Mouse (Mus musculus): ENCODE measurements around the gene Clasrp.

Clasrp gene

GRCm38 (mm10) chr7:19561765-19562642 lies 42.3 kb downstream of the Clasrp start:
- peak; percentile 96 to 97 for DNase-seq

DNA sequence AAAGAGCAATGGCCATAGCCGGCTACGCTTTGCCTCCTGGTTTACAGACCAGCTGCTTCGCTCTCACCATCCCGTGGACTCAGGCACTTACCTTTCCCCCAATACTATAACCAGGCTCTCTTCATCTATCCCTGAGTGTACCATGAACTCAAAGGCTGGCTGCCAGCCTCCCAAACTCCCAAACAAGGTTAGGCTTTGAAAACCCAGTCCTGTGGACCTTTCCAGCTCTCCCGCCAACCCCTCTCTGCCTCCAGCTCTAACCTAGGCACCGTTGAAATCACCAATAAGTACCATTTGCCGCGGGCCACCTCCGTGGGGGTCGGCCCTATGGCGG lies 42.9 kb downstream of the Clasrp start:
- DNase-seq = no peak

DNA sequence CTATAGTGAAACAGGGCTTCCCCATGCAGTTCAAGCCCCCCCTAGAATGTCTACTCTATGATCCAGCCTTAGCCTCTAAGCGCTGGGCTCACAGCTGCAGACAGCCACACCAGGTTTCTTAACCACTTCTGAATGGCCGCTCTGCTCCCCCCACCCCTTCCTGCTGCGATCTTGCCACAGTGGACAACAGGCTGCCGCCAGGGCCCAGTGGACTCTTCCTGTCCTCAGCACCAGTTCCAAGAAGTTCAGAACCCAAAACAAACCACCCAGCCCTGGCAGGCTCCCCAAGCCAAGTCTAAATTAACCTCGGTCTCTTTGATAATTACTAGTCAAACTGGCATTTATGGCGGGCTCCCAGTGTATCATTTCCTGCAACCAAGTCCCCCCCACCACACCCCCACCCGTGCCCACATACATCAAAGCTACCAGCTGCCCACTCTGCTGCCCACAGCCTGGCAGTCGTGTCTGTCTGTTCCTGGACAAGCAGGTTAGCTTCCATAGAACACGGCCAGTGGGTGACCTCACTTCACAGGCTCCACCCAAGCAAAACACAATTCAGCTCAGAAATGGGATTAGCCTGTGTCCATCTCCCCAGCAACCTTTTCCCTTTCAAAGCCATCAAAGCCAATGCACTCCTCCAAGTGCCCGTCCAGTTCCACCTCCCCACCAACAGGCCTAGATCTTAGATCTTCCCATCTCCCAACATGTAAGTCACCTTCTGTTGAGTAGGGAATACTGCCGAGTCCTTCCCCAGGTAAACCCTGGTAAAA lies 43.6 kb downstream of the Clasrp start:
- DNase-seq = peak; percentile 33 to 51

DNA sequence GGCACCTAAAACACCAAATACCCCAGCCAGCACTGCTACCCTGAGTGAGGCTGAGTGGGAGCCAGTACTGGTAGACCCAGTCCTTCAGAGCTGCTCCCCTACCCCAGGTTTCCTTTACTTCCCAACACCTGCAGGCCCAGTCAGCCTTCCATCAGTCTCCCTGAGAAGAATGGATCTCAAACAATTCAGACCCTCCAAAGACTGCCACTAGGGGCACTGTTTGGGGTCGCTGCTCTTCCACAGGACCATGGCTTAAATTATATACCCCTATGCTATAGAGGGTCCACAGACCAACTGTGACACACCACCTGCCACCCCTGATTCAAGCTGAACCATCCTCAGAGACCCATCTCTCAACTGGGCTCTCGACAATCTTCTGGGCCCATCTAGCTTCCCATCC lies 45.3 kb downstream of the Clasrp start:
- DNase-seq = peak; percentile 33 to 53

DNA sequence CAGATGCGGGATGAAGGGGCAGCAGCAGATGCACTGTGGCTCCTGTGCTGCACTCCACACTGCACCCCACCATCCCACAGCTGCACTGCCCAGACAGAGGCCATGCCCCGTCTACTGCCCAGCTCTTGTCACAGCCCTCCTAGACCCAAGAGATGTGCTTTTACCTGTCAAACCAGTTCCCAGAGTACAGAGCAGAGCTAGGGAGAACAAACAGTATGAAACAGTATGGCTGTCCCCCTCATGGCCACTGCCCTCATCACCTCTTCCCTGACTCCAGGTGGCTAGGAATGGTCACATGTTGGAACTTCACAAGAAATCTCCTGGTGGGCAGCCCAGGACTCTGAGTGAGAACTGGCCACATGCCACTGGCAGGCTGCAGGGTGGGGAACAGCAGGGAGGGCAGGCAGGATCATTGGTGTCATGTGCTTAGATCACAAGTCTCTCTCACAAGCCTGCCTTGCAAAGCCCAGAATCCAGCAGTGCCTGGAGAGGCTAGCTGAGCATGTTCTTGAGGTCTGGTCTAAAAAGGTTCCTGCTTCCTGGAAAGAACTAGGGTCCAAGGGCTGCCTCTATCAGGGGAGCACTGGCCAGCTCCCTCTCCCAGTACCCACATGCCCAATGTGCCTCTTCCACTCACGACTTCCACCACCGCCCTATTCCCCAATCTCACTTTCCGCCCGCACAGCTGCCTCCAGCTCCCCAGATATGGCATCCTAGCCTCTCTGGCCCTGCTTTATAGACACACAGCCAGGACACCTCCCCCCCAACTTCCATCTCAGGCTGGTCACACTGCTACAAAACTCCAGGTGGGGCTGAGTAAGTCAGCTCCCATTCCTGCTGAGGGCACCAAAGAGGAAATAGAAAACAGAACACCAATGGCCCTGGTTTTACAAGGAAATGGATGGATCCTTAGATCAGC lies 46.0 kb downstream of the Clasrp start:
- DNase-seq = no peak

DNA sequence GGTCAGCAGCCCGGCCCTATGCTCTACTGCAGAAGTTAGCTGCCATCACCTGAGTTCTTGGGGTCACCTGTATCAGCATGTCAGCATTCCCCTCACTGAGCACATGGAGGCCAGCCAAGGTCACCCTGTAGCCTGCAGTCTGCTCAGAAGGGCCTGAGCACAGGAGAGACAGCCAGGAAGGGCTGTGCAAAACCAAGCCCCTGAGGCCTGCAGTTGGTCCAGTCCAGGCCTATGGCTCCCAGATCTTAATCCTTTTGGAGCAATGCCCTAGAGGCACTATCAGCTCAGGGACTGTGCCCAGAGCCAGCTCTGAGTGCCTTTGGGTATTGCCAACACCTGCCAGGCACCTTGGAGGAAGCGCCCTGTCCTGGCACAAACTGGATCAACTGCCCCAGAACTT lies 47.2 kb downstream of the Clasrp start:
- no peak for DNase-seq

GRCm38 (mm10) chr7:19554168-19554567 lies 50.1 kb downstream of the Clasrp start:
- DNase-seq = no peak

- no peak for DNase-seq
These were observed 51.8 kb downstream of the Clasrp start for GRCm38 (mm10) chr7:19552443-19552842.

GRCm38 (mm10) chr7:19551634-19552033 lies 52.7 kb downstream of the Clasrp start:
- DNase-seq = no peak

DNA sequence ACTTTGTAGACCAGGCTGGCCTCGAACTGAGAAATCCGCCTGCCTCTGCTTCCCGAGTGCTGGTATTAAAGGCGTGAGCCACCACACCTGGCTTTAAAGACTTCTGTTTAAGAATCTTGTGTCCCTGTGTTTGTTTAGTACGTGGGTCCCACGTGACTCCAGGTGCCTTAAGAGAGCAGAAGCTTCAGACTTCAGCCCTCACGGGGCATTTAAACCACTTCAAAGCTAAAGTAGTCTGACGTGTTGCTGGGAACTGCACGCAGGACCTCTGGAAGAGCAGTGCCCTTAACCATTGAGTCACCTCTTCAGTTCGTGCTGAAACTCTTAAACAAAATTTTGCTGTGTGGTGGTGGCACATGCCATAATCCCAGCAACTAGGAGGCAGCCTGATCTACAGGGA lies 54.9 kb downstream of the Clasrp start:
- DNase-seq = no peak

- DNase-seq = no peak
These were observed 56.8 kb downstream of the Clasrp start for GRCm38 (mm10) chr7:19547344-19547969.

DNA sequence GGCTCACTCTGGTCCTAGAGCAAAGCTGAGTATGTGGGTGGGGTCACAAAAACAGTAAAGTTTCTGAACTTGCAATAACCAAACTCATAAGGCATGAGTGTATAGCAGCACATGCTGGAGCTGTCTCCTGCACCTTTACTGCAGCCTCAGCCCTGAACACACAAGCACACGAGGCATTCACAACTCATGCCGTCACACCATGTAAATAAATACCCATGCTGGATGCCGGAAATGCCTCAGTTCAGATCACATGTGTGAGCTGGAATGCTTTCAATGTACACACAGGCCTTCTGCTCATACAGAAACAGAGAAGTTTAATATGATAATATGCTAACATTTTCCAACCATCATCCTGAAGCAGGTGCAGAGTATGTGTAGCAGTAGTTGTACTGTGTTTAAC lies 58.3 kb downstream of the Clasrp start:
- DNase-seq = no peak

- peak; percentile 46 to 60 for DNase-seq
These were observed 60.7 kb downstream of the Clasrp start for GRCm38 (mm10) chr7:19543584-19543983.

GRCm38 (mm10) chr7:19542155-19542691 lies 62.1 kb downstream of the Clasrp start:
- no peak for DNase-seq

DNA sequence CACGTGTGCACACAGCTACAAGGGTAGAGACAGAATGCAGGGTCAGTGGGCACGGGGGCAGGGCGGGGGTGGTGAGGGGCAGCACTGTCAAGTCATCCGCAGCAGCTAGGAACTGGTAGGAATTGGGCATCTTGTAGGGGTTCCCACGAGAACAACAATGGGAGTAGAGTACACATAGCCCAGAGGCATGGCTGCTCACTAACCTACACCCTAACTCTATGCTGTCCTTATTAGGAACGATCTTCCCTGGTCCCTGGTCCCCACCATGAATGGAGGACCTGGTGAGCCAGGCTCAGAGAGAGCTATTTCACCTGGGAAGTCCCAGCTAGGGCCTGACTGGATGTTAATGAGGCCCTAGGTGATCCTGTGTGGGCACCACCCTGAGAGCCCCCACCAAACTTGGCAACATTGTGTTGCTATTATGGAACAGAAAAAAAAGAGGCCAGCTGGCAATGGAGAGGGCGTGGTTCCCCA lies 62.6 kb downstream of the Clasrp start:
- no peak for DNase-seq

DNA sequence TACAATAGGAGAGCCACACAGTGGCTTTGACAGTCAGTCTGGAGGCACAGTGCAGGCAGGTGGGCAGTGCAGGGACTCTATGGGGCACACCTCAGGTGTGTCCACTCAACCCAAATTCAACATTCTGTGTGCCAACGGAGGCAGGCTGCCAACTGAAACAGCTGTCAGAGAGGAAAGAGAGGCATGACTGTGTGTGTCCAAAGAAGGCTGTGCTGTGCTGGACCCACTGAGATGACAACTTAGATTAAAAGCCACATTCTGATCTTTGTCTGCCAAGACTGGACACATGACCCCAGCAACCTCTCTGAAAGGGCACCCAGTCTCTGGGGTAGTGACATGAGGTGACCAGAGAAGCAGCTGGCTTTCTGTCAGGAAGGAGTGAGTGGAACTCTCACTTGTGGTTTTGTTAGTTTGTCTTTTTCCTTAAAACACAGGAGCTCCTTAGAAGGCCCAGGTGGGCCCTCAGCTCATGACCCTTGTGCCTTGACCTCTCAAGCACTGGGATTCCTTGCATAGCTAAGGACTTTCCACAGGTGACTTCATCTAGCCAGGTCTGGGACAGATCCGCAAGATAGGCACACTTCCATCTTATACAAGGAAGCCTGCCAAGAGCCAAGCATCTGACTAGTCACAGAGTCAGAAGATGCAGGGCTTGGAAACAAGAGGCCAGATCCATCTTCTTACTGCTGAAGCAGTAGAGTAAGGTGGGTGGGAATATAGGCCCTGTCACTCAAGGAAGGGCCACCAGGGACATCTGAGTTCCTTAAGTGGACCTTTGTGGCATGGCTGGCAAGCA lies 63.3 kb downstream of the Clasrp start:
- no peak for DNase-seq

- no peak for DNase-seq
These were observed 69.6 kb downstream of the Clasrp start for GRCm38 (mm10) chr7:19534676-19535075.

DNA sequence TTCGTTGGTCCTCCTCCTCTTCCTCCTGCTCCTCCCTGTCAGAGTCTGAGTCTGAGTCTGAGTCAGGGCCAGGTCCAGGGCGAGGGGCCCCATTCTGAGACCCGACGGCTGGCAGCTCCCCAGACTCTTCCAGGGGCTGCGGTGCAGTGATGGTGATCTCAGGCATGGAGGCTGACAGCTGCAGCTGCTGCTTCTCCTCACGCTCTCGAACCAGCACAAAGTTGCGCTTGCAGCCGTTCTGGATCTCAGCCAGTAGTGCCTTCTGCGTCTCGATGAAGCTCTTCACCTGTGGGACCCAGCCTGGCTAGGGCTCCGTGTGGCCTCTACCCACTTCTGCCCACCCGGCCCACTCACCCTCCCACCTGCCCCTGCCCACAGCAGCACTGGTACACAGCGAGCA lies 72.0 kb downstream of the Clasrp start:
- DNase-seq = no peak

GRCm38 (mm10) chr7:19531077-19531476 lies 73.2 kb downstream of the Clasrp start:
- peak; percentile 31 to 42 for DNase-seq
